Mouse (Mus musculus) megakaryocyte, embryonic 14.5 days (primary cell): ENCODE results near the gene Nisch.

ENCODE experiments used
- FLI1 ChIP-seq: IDR thresholded peaks from 2 replicates; pipeline ENCODE4 v1.6.1; 2012; ENCODE audit warnings: low read length, inconsistent platforms, mixed read lengths
- GATA1 ChIP-seq: IDR thresholded peaks from 3 replicates; pipeline ENCODE4 v1.6.1; 2012; ENCODE audit warnings: mixed read lengths, low read length, inconsistent platforms, borderline replicate concordance

DNA sequence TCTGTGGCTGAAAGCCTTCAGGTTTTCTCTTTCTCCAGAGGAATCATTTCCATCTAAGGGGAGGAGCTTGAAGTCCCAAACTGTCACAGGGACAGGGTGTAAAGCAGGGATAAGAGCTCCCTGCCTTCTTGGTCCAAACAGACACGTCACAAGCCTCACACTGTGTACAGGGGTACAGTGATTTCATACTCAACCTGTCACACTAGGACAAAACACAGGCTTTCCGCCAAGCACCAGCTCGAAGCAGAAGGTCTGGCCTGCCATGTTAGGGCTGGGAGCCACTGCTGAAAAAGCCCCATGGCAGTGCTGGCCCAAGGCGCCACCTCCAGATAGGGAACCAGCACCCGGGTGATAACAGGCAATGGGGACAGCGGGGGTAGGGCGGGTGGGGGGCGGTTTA, 52.7 kb downstream of the Nisch start:
- TF ChIP-seq GATA1, result no peak
- TF ChIP-seq FLI1, result no peak
